Mouse (Mus musculus) small intestine, adult 2 months (tissue): Measurements from ENCODE around the gene Phf5a. TPM values are rescaled to one million over a fixed set of nuclear protein-coding genes. Genes with fewer than 3 reads are reported as not detected.
A peak's percentile ranks its signal among the peaks of the same experiment; 100 is the strongest.

ENCODE experiments used
- H3K27ac ChIP-seq: fragments of 200-500 bp; 2 replicates; pipeline ENCODE4 v1.5.1; 2012; ENCODE audit warnings: low read depth, low read length, control low read depth, inconsistent platforms; ENCODE audit not compliant: insufficient read depth
- H3K27me3 ChIP-seq: fragments of 200-500 bp; 2 replicates; pipeline ENCODE4 v1.6.1; 2012; ENCODE audit warnings: mild to moderate bottlenecking, moderate library complexity, low read length, inconsistent platforms; ENCODE audit not compliant: control insufficient read depth, insufficient read depth
- H3K36me3 ChIP-seq: fragments of 200-500 bp; 2 replicates; pipeline ENCODE4 v1.6.1; 2012; ENCODE audit warnings: mild to moderate bottlenecking, low read length, control low read depth, inconsistent platforms; ENCODE audit not compliant: control insufficient read depth, insufficient read depth
- H3K4me1 ChIP-seq: fragments of 200-500 bp; 2 replicates; pipeline ENCODE4 v1.6.1; 2012; ENCODE audit warnings: low read length, inconsistent platforms, mixed read lengths; ENCODE audit not compliant: control insufficient read depth, insufficient read depth, insufficient read length
- H3K4me3 ChIP-seq: fragments of 200-500 bp; 2 replicates; pipeline ENCODE4 v1.5.1; 2012; ENCODE audit warnings: low read depth, mild to moderate bottlenecking, control low read depth, inconsistent platforms, low read length, moderate library complexity
- CTCF ChIP-seq: fragments of 200-500 bp; IDR thresholded peaks from 2 replicates; pipeline ENCODE4 v1.5.1; 2012; ENCODE audit warnings: low read depth, mild to moderate bottlenecking, control low read depth, inconsistent platforms, low read length, moderate library complexity, mixed read lengths; ENCODE audit not compliant: insufficient replicate concordance, insufficient read length; ENCODE audit errors: extremely low read depth
- POLR2A ChIP-seq: fragments of 200-500 bp; IDR thresholded peaks from 2 replicates; pipeline ENCODE4 v1.6.1; 2012; ENCODE audit warnings: low read depth, mild to moderate bottlenecking, control low read depth, inconsistent platforms, low read length, moderate library complexity
- WGBS: fragments of 180-500 bp; shearing (Covaris S2); methylation state at CpG from one replicate; pipeline ENCODE4 v1.1.7; 2018; 5-methylcytosine and 5-hydroxymethylcytosine counted together
- polyA plus RNA-seq: library from polyadenylated mRNA; depleted of rRNA; stranded (reverse); fragments of >200 nt; gene quantifications from 2 replicates; pipeline ENCODE4 v1.2.3, GENCODE M21; 2012

Gene Phf5a
- polyA plus RNA-seq, 1 experiment = 47.0 TPM

- Histone ChIP-seq H3K27me3 (no peaks in the 10 kb centered on the region), H3K4me3 (no peak overlapping the region), H3K27ac (no peak overlapping the region), H3K36me3 (peaks cover 22% of the 10 kb centered on the region), H3K4me1 (peaks cover 18% of the 10 kb centered on the region)
- 84% methylated on average over 3 of the region's 3 CpGs for WGBS
- no peak for TF ChIP-seq CTCF
- no peak for TF ChIP-seq POLR2A
These were observed 13.8 kb upstream of the Phf5a start for GRCm38 (mm10) chr15:81885418-81885934.

- no peak for TF ChIP-seq CTCF
- TF ChIP-seq POLR2A = no peak
- H3K27ac ChIP-seq = peak overlapping the region; percentile 85
- no peaks in the 10 kb centered on the region for H3K27me3 ChIP-seq
- no peak overlapping the region for H3K4me3 ChIP-seq
- peaks cover 30% of the 10 kb centered on the region for H3K4me1 ChIP-seq
- H3K36me3 ChIP-seq = peaks cover 6% of the 10 kb centered on the region; the same call in 1 of the 2 replicates
- 31% methylated on average over 3 of the region's 3 CpGs for WGBS
These were observed 10.6 kb upstream of the Phf5a start for GRCm38 (mm10) chr15:81882348-81882747.

GRCm38 (mm10) chr15:81879531-81880401, 8.1 kb upstream of the Phf5a start:
- WGBS = 68% methylated on average over 5 of the region's 5 CpGs
- Histone ChIP-seq H3K4me1 (peaks cover 31% of the 10 kb centered on the region), H3K36me3 (0 out of 2 replicates have a peak, but pooled peaks cover 1% of the 10 kb centered on the region), H3K27me3 (no peaks in the 10 kb centered on the region), H3K27ac (peak overlapping the region; percentile 28; the same call in 1 of the 2 replicates), H3K4me3 (no peak overlapping the region)
- no peak for TF ChIP-seq POLR2A

GRCm38 (mm10) chr15:81872262-81873136, 788 bp upstream of the Phf5a start, which contains the start of gene Aco2:
TSS of gene Aco2 (plus strand) at chr15:81872309.
- WGBS = under 1% methylated on average over 53 of the region's 53 CpGs
- Histone ChIP-seq H3K4me1 (peaks cover 7% of the 10 kb centered on the region; the same call in 1 of the 2 replicates), H3K36me3 (peaks cover 28% of the 10 kb centered on the region), H3K27me3 (no peaks in the 10 kb centered on the region), H3K4me3 (peak within 1 kb of the TSS; percentile 89), H3K27ac (peak within 1 kb of the TSS; percentile 98)
- TF ChIP-seq CTCF (no peak), POLR2A (no peak)

DNA sequence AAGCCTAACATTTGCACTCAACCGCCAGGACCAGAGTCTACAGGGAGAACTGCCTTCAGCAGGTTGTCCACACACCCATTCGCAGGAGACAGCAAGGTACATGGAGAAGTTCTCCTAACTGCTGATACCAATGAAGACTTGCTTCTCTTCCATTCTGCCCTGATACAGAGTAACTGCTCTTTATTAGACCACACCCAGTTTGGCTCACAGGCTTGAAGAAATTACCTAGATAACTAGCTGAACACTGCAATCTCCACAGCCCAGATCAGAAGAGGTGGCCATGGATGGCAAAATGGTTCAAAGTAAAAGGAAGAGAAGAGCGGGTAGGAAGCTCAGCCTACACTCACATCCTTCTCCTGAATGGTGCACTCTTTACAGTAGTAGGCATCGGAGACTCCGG, 1.7 kb downstream of the Phf5a start:
- Histone ChIP-seq H3K4me1 (peaks cover 4% of the 10 kb centered on the region; the same call in 1 of the 2 replicates), H3K36me3 (peaks cover 51% of the 10 kb centered on the region), H3K27me3 (no peaks in the 10 kb centered on the region), H3K4me3 (no peak overlapping the region), H3K27ac (no peak overlapping the region)
- TF ChIP-seq CTCF = no peak
- no peak for TF ChIP-seq POLR2A
- WGBS = 96% methylated on average over 5 of the region's 5 CpGs

DNA sequence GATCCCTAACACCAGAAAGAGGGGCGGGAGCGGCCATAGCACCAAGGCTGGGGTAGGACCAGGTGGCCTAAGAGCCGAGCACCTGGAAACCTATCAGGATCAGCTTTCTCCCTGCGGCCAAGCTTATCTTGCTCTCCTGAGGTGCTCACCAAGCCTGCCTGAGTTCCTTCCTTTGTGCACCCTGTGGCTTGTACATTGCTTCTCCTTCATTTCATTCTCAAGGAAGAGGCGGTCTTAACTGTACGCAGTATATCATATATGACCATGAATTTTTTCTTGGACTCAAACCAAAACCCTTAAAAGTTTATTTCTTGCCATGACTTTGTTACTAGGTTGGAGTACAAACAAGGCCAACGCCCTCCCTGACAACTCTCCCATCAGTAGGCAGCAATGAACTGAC, 7.5 kb downstream of the Phf5a start:
- peaks cover 2% of the 10 kb centered on the region; the same call in 1 of the 2 replicates for H3K4me1 ChIP-seq
- no peaks in the 10 kb centered on the region for H3K27me3 ChIP-seq
- no peak overlapping the region for H3K27ac ChIP-seq
- peaks cover 46% of the 10 kb centered on the region for H3K36me3 ChIP-seq
- no peak for TF ChIP-seq CTCF
- no peak for TF ChIP-seq POLR2A
- 88% methylated on average over 7 of the region's 7 CpGs for WGBS
- H3K4me3 ChIP-seq = no peak overlapping the region

- H3K27ac ChIP-seq = peak overlapping the region; percentile 67
- H3K4me1 ChIP-seq = peaks cover 5% of the 10 kb centered on the region; the same call in 1 of the 2 replicates
- no peaks in the 10 kb centered on the region for H3K27me3 ChIP-seq
- WGBS = 11% methylated on average over 8 of the region's 8 CpGs
- peaks cover 13% of the 10 kb centered on the region for H3K36me3 ChIP-seq
- H3K4me3 ChIP-seq = no peak overlapping the region
- TF ChIP-seq POLR2A = no peak
- TF ChIP-seq CTCF = no peak
These were observed 11.1 kb downstream of the Phf5a start for GRCm38 (mm10) chr15:81860471-81861135.
